ENCODE assay signal across 12 mouse cellular contexts in the genomic region with DNA sequence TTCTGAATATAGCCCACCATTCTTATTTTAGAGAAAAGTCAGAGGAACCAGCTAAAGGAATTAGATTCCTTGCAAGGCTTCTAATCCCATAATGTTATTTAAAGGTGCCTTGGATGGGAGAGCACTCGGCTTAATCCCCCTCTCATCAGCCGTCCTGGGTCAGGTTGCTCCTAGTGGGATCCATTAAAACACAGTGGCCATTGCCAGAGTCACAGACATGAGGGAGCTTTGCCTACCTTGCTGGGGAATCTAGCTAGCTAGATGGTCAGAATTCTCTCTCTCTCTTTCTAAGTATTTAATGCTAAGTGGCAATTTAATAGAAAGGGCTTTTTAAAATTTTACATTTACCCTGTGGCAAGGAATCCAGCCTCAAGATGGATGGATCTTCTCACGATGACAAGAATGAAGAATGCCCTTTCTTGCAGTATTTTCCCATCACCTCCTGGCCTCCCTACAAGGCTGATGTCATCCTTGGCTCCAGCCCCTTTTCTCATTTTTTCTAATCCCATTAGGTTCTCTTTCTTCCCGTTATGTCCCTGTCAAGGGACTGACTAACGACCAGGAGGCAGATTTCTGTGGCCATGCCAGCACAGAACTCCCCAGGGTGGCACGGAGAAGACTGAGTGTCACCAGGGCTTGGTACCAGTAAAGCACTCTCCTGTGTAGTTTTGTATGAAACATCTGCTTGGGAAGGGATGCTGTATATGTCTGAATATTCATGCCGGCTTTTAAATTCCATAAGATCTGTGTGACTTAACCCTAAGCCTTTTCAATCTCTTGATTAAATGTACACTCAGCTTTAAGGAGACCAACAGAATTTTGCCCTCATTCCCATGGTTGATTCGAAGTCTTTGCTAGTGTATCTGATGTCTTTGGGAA.
DNase-seq lines count a peak whose midpoint lies in the region; ATAC-seq lines count a peak whose summit lies in the region.
"Had no signal": no experiment of that assay in that cellular context is flagged by ENCODE, and none has a peak within 500 bp of the region (broad histone marks: within the 10 kb centered on the region; RNA-seq: fewer than 3 reads in every experiment).

No protein-coding gene starts in this region.

- H3K27me3 ChIP-seq in midbrain, embryonic 15.5 days (replicated peaks): no peaks in the 10 kb centered on the region
- H3K27me3 ChIP-seq: limb, embryonic 15.5 days had no signal

- H3K4me2 ChIP-seq in midbrain, embryonic 15.5 days: no peak overlapping the region
- H3K4me2 ChIP-seq: limb, embryonic 15.5 days had no signal

- no peaks in the 10 kb centered on the region for H3K36me3 ChIP-seq in midbrain, embryonic 15.5 days (replicated peaks)
- H3K36me3 ChIP-seq: limb, embryonic 15.5 days had no signal

- WGBS in midbrain, embryonic 15.5 days: 16% methylated on average over 8 of the region's 8 CpGs

- H3K4me1 ChIP-seq in midbrain, embryonic 15.5 days: peaks cover 25% of the 10 kb centered on the region

- no peaks in the 10 kb centered on the region for H3K9me3 ChIP-seq in midbrain, embryonic 15.5 days
- H3K9me3 ChIP-seq: limb, embryonic 15.5 days had no signal

- intact Hi-C loops in gastrocnemius, postnatal 14 days (cut with DNase I; ENCODE audit: low total_unique reads): no loop called here
- intact Hi-C loops in heart, postnatal 36 days (cut with DNase I): no loop called here

- H3K4me3 ChIP-seq in midbrain, embryonic 15.5 days: no peak overlapping the region
- H3K4me3 ChIP-seq: layer of hippocampus, adult 2 months; limb, embryonic 15.5 days had no signal

- peak; percentile 7 for DNase-seq in gastrocnemius, postnatal 14 days
- DNase-seq in gastrocnemius, adult 8-10 months (ENCODE audit: low spot score in 2 of 2): no peak
- peak; percentile 5 for DNase-seq in brain, adult 2 months (ENCODE audit: low read depth, low spot score)
- DNase-seq in heart, postnatal 36 days: peak; percentile 22 to 33
- no peak for DNase-seq in right cerebral cortex, adult 2 months (ENCODE audit: low spot score in 2 of 2)
- DNase-seq: right cerebral cortex, postnatal 14 days had no signal

- H3K9ac ChIP-seq in midbrain, embryonic 15.5 days: no peak overlapping the region
- H3K9ac ChIP-seq: limb, embryonic 15.5 days had no signal

- ATAC-seq in midbrain, embryonic 15.5 days (replicated peaks): peak; percentile 72
- no peak for ATAC-seq in megakaryocyte-erythroid progenitor cell, adult 5-6 weeks (replicated peaks; ENCODE audit: low FRiP score, low TSS enrichment, poor library complexity, severe bottlenecking)
- ATAC-seq: activated CD4-positive, CD25-positive, alpha-beta regulatory T cell, adult 4 months had no signal

- H3K27ac ChIP-seq in midbrain, embryonic 15.5 days: peak overlapping the region; percentile 56
- H3K27ac ChIP-seq: layer of hippocampus, adult 2 months; limb, embryonic 15.5 days; macrophage had no signal

Comparison
In these comparisons a context has a peak if more than half of its experiments do, and no peak if none do; other contexts are left out.
1. DNase-seq: peak in gastrocnemius, postnatal 14 days (single experiment), brain, adult 2 months (single experiment) and heart, postnatal 36 days (2 of 2); none in gastrocnemius, adult 8-10 months (0 of 2) and right cerebral cortex, adult 2 months (0 of 2).